Comparison of ENCODE assay signal across 17 mouse cellular contexts in the genomic region with DNA sequence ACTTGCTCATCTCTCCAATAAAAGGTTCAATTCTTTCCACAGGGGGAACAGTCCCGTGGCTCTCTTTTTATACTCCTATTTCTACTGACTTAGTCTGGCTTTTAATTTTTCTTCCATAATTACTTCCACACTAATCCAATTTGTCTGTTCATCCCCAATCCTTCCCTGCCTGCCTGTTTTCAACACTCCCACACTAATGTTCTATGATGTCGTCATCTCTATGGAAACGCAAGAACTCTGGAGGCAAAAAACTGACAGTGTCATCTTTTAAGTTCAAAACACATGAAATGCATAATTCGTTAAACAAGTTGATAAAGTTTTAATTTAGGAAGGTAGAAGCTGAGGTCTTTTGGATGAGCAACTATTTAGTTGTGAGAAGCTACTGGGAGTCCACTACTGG.
"Had no signal": no experiment of that assay in that cellular context is flagged by ENCODE, and none has a peak within 500 bp of the region (broad histone marks: within the 10 kb centered on the region; RNA-seq: fewer than 3 reads in every experiment).

No protein-coding gene starts in this region.

- ATAC-seq: hindbrain, embryonic 16.5 days; inflammation-experienced regulatory T-cells, adult 6 months; intestine, embryonic 15.5 days; intestine, postnatal 0 days had no signal

- DNase-seq: gastrocnemius, adult 2 months; gastrocnemius, postnatal 10 days; gastrocnemius, postnatal 25 days; heart, adult 18-20 months; heart, postnatal 10 days; heart, postnatal 4 days; kidney, adult 18-20 months; kidney, adult 8-10 months; kidney, postnatal 10 days; kidney, postnatal 25 days; kidney, postnatal 4 days; liver; liver, embryonic 13.5 days had no signal
